Mouse (Mus musculus) large intestine, adult 2 months (tissue): ENCODE measurements around the gene Pim1. TPM values are rescaled to one million over a fixed set of nuclear protein-coding genes. Genes with fewer than 3 reads are reported as not detected.
"Not testable (repeated sequence)": the region's sequence is repeated elsewhere in the genome, so short reads cannot be mapped to it uniquely, and the experiment has no call there.

ENCODE experiments used
- DNase-seq: peaks from one replicate; pipeline ENCODE4 v3.0.0-alpha.2; 2012; ENCODE audit warnings: low read depth, low spot score
- WGBS: fragments of 180-500 bp; shearing (Covaris S2); methylation state at CpG from one replicate; pipeline ENCODE4 v1.1.7; 2018; 5-methylcytosine and 5-hydroxymethylcytosine counted together
- polyA plus RNA-seq: library from polyadenylated mRNA; depleted of rRNA; stranded (reverse); fragments of >200 nt; gene quantifications from 2 replicates; pipeline ENCODE4 v1.2.3, GENCODE M21; 2012; rRNA removed

Gene Pim1
- polyA plus RNA-seq, 1 experiment = 47.7 TPM

DNA sequence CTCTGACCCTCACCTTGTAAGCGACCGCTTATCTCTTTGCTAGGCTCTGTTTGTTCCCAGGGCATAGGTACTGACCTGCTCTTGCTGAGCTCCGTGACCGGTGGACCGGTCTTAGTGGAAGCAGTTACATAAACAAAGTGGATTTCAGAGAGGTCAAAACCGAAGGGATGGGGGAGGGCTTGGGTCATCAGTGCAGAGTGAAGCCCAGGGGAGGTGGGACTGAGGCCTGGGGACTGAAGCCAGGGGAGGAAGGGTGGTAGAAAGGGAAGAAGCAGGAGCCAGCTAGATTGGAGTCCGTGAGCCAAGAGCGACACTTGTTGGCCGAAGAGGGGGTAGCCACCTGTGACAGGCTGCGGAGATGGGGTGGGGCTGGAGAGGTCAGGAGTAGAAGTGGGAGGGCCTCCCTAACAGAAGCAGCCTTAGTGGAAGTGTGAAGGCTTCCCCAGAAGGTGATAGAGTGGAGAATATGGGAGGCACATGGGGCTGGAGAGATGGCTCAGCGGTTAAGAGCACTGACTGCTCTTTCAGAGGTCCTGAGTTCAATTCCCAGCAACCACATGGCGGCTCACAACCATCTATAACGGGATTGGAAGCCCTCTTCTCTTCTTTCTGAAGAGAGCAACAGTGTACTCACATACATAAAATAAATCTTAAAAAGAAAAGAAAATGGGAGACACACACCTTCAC lies 22.6 kb downstream of the Pim1 start:
- DNase-seq = no peak
- WGBS = 45% methylated on average over 13 of the region's 13 CpGs

DNA sequence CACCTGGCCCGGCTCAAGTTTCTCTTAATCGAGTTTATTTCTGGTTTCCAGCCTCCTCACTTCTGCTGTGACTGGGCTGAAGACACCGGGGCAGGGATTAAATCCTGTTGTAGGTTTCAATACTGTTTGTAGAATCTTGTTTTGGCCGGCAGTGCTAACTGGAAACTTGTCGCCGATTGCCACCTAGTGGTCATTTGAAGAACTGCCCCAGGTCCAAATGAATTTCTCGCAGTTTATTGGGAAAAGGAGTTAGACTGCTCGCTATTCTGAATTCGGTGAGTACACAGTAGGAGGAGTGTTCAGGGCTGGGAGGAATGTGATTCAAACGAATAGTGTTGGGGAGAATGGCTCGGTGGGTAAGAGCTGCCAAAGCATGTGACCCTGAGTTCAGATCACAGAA lies 23.9 kb downstream of the Pim1 start:
- peak; percentile 55 for DNase-seq
- 2% methylated on average over 11 of the region's 11 CpGs for WGBS

DNA sequence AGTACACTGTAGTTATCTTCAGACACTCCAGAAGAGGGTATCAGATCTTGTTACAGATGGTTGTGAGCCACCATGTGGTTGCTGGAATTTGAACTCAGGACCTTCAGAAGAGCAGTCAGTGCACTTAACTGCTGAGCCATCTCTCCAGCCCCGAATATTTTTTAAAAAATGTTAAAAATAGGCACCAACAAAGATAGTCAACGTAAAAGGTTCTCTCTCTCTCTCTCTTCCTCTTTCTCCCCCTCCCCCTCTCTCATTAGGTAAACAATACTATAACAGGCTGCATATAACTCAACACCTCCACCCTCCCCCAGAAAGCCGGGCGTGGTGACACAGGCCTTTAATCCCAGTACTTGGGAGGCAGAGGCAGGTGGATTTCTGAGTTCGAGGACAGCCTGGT lies 28.1 kb downstream of the Pim1 start:
- WGBS = 86% methylated on average over 5 of the region's 5 CpGs
- not testable (repeated sequence) for DNase-seq

DNA sequence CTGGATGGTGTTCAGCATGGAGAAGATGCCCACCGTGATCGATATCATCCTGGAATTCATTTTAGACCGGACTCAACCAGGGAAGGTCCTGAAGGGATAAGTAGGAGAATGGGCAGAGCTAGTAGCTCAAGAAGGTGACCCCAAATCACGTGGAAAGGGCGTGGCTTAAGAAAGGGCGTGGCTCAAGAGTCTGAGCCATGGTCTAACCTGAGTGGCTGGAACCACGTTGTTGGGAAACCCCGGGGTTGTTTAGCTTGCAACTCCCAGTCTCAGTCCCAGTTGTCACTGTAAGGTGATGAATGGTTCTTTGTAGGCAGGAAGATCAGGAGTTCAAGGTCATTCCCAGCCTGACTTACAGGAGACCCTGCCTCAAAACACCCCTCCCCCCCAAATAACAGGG lies 29.2 kb downstream of the Pim1 start:
- DNase-seq = no peak
- 60% methylated on average over 8 of the region's 8 CpGs for WGBS

DNA sequence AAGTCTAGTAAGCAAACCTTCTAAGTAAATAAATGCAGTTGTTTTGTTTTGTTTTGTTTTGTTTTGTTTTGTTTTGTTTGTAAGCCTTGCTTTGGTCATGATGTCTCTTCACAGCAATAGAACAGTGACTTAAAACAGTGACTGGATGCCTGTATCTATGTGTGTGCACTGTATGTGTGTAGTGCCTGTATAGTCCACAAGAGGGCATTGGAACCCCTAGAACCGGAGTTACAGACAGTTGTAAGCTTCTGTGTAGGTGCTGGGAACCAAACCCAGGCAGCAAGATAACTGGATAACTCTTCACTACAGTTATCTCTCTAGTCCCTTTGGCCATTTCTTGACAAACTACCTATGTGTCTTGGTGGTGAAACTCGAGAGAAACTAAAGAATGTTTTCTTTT lies 35.1 kb downstream of the Pim1 start:
- WGBS = 89% methylated on average over 2 of the region's 2 CpGs
- DNase-seq = no peak

DNA sequence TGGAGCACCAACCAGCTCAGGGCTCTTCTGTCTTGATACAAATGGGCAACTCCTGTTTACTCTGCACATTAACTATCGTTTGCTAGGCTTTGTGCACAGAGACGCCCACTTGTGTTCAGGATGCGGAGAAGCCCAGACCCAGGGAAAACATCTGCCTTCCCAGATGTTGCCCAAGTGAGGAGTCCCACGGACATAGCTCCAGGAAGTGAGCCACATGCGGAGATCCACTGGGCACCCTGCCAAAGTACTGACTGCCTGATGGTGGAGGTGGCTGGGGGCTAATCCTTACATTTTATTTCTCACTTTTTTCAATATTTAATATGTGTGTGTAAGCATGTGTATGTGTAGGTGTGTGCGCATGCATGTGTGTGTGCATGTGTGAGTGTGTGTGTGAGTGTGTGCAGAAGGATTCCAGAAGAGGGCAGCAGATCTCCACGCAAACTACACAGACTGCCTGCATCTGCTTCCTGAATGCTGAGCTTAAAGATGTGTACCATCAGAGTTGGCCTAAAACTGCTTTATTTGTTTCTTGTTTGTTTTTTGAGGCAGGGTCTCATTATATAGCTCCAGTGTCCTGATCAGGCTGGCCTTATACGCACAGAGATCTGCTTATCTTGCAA lies 38.1 kb downstream of the Pim1 start:
- WGBS = 60% methylated on average over 8 of the region's 8 CpGs
- DNase-seq = no peak

DNA sequence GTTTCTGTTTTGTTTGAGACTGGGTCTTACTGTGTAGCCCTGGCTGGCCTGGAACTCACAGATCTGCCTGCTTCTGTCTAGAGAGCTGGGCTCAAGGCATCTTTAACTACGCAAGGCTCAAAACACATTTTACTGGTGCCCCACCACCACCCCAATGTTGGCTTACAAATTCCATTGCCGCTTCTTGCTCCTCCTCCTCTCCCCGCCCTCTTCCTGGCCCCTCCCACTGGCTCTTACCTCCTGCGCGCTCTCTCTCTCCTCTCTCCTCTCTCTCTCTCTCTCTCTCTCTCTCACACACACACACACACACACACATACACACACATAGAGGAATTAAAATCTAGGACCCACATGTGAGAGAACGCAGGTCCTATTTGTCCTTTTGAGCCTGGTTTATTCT lies 40.0 kb downstream of the Pim1 start:
- no peak for DNase-seq
- 65% methylated on average over 6 of the region's 6 CpGs for WGBS

DNA sequence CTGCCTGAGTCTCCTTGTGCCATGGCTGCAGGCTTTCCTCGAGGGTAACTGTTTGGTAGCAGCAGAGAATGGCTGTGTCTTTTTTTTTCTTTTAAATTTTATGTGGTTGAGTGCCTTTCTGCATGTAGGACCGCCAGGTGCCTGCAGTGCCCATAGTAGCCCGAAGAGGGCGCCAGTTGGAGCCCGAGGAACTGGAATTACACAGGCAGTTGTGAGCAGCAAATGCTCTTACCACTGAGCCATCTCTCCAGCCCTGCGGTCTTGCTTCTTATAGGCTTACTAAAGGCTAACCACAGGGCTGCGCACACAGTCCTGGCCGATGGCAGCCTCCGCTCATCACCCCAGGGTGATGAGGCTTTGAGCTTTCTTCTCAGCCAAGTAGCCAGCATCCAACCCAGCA lies 40.7 kb downstream of the Pim1 start:
- DNase-seq = no peak
- 72% methylated on average over 9 of the region's 9 CpGs for WGBS

DNA sequence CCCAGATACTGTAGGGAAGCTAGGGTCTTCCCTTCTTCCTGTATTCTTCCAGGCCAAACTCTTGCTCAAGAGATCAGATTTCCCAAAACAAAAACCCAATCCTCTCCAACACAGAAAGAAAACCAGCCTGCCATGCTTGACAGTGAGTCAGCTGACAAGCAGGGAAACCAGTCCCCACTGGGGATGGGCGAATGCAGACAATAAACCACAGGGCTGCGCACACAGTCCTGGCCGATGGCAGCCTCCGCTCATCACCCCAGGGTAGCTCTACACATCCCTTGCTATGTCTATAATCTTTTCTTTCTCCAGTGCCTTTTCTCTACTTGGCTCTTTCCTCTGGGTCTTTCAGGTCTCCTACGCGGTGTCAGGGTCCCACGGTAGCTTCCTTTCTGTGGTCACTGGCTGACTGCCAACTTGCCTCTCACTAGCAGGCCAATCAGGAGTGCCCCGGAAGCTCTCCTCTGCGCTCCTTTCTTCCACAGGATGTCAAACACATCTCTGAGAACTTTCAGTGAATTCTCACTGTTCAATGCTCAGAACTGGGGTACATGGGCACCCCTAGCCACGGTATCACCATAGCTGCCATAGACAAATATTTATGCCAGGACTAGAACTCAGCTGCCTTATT lies 41.3 kb downstream of the Pim1 start:
- no peak for DNase-seq
- 61% methylated on average over 10 of the region's 10 CpGs for WGBS

DNA sequence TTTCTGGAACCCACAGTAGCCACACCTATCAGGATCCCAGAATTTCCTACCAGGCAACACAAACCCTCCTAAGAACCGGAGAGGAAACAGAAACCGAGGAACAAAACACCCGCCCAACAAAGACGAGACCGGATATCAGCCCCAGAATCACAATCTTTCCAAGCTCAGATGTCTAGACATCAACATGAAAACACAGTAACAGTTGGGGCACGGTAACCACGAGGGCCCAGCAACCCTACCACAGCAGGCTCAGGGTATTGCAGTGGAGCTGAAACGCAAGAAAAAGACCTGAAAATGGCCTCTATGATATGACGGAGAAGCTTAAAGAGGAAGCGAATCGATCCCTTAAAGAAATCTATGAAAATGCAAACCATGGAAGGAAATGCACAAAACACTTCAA lies 43.3 kb downstream of the Pim1 start:
- 90% methylated on average over 11 of the region's 11 CpGs for WGBS
- DNase-seq = no peak

DNA sequence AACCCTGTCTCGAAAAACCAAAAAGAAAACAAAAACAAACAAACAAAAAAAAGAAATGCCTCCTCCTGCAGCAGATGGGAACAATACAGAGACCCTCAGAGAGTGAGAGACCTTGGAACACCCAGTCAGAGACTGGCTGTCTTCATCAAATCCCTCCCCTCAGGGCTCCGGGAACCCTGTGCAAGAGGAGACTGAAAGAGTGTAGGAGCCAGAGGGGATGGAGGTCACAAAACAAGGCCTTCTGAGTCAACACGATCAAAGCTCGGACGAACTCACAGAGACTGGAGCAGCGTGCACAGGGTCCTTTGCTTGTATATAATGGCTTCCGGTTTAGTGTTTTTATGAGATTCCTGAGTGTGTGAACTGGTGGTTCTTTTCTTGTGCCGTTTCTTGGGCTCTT lies 49.9 kb downstream of the Pim1 start:
- no peak for DNase-seq
- 80% methylated on average over 8 of the region's 8 CpGs for WGBS

DNA sequence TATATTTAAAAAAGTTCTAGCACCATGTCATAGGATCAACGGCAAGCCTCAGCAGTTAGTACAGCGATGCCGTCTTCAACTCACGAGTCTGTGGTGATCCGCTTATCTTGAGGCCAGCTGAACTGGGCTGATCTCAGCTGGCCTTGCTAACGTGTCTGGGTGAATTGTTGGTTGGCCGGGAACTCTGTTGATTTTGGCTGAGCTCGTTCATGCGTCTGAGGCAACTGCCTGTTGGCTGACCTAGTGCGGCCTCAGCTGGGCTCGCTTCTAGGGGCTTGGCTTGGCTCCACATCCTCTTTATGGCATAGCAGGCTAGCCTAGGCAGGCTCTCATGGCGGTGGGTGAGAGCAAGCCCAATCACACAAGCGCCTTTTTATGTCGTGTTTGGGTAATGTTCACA lies 50.9 kb downstream of the Pim1 start:
- DNase-seq = no peak
- WGBS = 25% methylated on average over 14 of the region's 14 CpGs

DNA sequence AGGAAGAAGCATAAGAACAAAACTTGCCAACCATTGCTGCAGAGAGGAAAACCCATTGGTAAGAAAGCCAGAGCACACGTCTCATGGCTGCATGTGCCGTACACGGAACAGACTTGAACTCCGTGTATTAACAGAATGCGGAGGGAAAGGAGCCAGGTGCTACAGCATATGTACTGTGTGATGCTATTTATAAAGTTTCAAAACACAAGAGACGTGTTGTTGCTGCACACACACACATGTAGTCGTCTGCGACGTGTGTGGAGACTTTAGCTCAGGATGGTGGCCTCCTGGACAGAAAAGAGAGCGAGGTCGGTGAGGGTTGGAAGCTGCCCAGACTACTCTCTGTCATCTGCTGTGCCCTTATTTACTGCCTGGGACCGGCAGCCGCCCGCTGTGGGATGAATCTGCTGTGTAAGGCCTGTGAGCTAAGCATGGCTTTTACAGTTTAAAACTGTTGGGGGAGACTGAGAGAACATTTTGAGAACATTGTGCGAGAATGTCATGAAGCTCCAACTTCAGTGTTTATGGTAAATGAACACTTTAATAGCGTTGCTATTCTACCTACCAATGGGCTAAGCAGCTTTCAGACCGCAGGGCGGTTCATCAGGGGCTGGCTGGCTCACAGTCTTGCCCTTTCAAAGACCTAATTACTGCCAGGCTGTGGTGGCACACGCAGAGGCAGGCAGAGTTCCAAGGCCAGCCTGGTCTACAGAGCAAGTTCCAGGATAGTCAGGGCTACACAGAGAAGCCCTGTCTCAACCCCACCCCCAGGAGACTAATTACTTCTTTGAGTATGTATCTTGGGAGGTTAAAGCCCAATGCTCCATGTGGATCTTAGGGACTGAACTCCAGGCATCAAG lies 52.5 kb downstream of the Pim1 start:
- no peak for DNase-seq
- 84% methylated on average over 19 of the region's 19 CpGs for WGBS

DNA sequence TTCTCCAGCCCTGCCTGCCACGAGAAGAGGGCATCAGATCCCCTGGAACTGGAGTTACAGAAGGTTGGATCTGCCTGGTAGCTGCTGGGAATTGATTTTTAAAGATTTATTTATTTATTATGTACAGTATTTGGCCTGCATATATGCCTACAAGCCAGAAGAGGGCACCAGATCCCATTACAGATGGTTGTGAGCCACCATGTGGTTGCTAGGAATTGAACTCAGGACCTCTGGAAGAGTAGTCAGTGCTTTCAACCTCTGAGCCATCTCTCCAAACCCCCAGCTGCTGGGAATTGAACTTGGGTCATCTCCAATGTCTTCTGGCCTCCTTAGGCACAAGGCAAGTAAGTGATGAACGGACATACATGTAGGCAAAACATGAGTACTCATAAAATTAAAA lies 53.5 kb downstream of the Pim1 start:
- 75% methylated on average over 2 of the region's 2 CpGs for WGBS
- DNase-seq = no peak

DNA sequence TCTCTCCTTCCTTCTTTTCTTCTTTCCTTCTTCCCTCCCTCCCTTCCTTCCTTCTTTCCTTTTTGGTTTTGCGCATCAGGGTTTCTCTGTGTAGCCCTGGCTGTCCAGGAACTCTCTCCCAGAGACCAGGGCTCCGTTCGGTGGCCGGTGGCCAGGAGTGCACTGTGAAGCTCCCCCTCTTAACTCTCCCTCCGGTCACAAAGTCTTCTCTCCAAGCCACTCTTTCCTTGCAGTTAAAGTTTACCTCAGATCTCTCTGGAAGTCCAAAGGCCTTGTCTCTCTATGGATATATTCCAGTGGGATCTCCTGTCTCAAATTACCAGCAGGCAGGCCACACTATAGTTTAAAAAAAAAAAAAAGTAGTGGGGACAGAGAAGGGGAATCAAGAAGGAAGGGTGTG lies 54.7 kb downstream of the Pim1 start:
- DNase-seq = no peak
- 89% methylated on average over 5 of the region's 5 CpGs for WGBS

Other genes with a start within 250 kb of the Pim1 start
- 37.7 and 40.0 TPM in 2 replicates for gene Ppil1, start 226.6 kb upstream of the Pim1 start, polyA plus RNA-seq
- 75.5 and 82.4 TPM in 2 replicates for gene BC004004, start 222.0 kb upstream of the Pim1 start, polyA plus RNA-seq
- 1.4 and 1.5 TPM in 2 replicates for gene Pi16, start 173.1 kb upstream of the Pim1 start, polyA plus RNA-seq
- gene Mtch1, start 142.8 kb upstream of the Pim1 start, polyA plus RNA-seq = 254 and 263 TPM in 2 replicates
- 16.6 and 25.9 TPM in 2 replicates for gene Fgd2, start 129.8 kb upstream of the Pim1 start, polyA plus RNA-seq
- not detected in 2 replicates for gene Gm17657, start 58.9 kb downstream of the Pim1 start, polyA plus RNA-seq
- gene Tbc1d22b, start 59.0 kb downstream of the Pim1 start, polyA plus RNA-seq = 17.2 and 21.8 TPM in 2 replicates
- not detected in 2 replicates for gene Tmem217, start 61.6 kb downstream of the Pim1 start, polyA plus RNA-seq
- 18.0 and 18.8 TPM in 2 replicates for gene Rnf8, start 124.0 kb downstream of the Pim1 start, polyA plus RNA-seq
- 0.25 and 1.1 TPM in 2 replicates for gene Gm28043, start 124.1 kb downstream of the Pim1 start, polyA plus RNA-seq
- 19.6 and 27.4 TPM in 2 replicates for gene Cmtr1, start 169.8 kb downstream of the Pim1 start, polyA plus RNA-seq
- gene Ccdc167, start 226.3 kb downstream of the Pim1 start, polyA plus RNA-seq = 5.2 and 6.8 TPM in 2 replicates